Mouse (Mus musculus) C2C12 (cell line): ENCODE results near the gene Ptges.

Experiments
- CEBPB ChIP-seq: IDR thresholded peaks from one replicate; pipeline ENCODE4 v1.6.1; 2011; ENCODE audit warnings: low read depth, mild to moderate bottlenecking, control low read depth, moderate library complexity
- CTCF ChIP-seq: IDR thresholded peaks from one replicate; pipeline ENCODE4 v1.5.1; 2011; ENCODE audit not compliant: control insufficient read depth, insufficient read depth, insufficient read length
- FOSL1 ChIP-seq: IDR thresholded peaks from one replicate; pipeline ENCODE4 v1.8.0; 2011; ENCODE audit warnings: mild to moderate bottlenecking, low read length; ENCODE audit not compliant: poor library complexity, insufficient read depth, severe bottlenecking
- MAX ChIP-seq: IDR thresholded peaks from one replicate; pipeline ENCODE4 v1.6.1; 2011; ENCODE audit warnings: mild to moderate bottlenecking, control low read depth
- MYOD1 ChIP-seq: IDR thresholded peaks from one replicate; pipeline ENCODE4 v1.6.1; 2011; ENCODE audit warnings: low read depth; ENCODE audit not compliant: control insufficient read depth, insufficient read length
- MYOG ChIP-seq: IDR thresholded peaks from one replicate; pipeline ENCODE4 v1.6.1; 2011; ENCODE audit not compliant: control insufficient read depth, insufficient read length; ENCODE audit errors: extremely low read depth

GRCm38 (mm10) chr2:30965627-30966026, 36.0 kb upstream of the Ptges start:
- TF ChIP-seq CTCF (no peak), MYOG (no peak), FOSL1 (no peak), MAX (no peak), MYOD1 (no peak), CEBPB (no peak)
